Mouse (Mus musculus) kidney, adult 18-20 months (tissue): ENCODE results near the gene Pttg1.
A peak's percentile ranks its signal among the peaks of the same experiment; 100 is the strongest.

Source experiments
- DNase-seq: peaks from one replicate; pipeline ENCODE4 v3.0.0; 2021

Pttg1 gene

DNA sequence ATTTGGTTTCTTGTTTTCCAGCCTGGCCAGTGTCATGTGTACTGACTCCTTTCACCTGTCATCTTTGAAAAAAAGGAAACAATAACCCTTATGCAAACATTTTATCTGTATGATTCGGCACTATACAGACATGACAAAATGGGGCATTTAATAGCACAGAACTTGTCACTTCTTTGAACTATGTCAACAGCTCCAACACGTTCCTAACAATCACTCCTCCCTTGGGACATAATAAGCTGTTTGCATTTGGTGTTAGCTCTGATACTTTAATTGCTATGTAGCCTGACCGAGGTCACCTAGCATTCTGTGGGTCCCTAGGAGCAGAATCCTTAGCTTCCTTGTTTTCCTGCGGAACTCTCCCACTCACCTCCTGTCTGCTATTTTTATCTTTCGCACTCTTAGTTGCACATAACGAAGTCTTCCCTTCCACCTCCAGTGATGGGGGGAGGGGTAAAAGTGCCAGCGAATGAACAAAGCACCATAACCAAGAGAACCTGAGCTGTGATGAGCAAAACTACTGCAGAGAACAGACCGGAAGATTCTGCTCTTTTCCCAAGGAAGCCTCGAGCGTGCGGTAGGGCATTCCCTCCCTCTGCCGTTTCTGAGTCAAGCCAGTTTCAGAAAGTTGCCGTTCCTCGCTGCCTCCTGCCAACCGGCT lies 21.8 kb downstream of the Pttg1 start:
- DNase-seq = no peak

DNA sequence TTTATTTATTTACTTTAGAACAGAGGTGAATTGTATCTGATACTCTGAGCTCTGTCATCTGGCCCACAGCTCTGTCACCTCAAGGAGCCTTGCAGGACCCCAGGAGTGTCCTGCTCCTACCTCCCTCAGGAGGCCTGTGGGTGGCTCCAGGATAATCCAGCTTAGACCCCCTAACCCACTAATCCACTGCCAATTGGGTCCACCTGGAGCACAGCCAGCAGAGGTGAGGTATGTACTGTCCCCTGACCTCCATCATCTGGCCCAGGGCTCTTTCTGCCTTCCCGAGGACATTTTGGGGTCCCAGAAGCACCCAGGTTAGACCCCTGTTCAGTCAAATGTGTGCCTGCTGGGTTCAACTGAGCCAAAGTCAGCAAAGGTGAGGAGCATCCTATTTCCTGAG lies 25.9 kb downstream of the Pttg1 start:
- DNase-seq = no peak

DNA sequence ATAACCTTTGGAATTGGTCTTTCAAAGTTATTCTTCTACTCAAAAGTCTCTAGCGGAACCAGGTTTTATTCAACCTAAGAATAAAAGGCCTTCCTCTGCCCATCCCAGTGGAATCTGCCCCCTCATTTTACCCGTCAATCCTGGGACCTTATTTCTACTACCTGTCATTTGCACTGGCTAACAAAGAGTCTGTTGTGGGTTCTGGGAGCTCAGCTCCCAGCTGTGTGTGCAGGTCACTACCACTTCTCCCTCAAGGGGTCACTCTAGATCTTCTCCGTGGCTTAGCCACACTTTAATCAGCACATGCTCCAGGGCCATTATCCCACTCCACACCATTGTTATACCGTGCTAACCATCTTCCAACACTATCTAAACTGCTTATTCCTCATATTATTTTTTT lies 26.8 kb downstream of the Pttg1 start:
- DNase-seq = peak; percentile 17

DNA sequence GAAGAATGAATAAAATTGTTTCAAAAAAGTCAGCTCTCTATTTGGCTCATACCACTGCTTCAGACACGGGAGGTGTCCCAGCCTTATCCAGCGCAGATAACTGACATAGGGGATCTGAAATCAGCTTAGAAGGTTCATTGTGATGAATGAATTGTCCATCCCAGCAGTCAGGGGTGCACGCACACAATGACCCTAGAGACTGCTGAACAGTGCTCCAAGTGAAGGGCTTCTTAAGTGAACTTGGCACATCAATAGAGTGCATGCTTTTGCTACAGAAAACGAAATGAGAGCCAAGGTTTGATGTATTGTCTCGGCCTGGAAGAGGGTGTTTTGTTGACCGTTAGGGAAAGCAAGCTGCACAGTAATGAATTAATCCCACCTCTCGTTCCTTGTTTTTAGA lies 29.4 kb downstream of the Pttg1 start:
- no peak for DNase-seq

DNA sequence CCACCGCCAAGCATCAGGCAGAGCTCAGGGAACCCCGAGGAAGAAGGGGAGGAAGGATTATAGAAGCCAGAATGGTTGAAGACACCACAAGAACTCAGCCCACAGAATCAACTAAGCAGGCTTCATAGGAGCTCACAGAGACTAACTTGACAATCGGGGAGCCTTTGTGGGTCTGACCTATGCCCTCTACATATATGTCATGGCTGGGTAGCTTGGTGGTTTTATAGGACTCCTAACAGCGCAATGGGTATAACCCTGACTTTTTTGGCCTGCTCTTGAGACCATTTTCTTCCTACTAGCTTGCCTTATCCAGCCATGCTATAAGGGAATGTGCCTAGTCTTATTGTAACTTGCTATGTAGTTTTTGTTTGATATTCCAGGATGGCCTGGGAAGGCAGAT lies 29.8 kb downstream of the Pttg1 start:
- no peak for DNase-seq

DNA sequence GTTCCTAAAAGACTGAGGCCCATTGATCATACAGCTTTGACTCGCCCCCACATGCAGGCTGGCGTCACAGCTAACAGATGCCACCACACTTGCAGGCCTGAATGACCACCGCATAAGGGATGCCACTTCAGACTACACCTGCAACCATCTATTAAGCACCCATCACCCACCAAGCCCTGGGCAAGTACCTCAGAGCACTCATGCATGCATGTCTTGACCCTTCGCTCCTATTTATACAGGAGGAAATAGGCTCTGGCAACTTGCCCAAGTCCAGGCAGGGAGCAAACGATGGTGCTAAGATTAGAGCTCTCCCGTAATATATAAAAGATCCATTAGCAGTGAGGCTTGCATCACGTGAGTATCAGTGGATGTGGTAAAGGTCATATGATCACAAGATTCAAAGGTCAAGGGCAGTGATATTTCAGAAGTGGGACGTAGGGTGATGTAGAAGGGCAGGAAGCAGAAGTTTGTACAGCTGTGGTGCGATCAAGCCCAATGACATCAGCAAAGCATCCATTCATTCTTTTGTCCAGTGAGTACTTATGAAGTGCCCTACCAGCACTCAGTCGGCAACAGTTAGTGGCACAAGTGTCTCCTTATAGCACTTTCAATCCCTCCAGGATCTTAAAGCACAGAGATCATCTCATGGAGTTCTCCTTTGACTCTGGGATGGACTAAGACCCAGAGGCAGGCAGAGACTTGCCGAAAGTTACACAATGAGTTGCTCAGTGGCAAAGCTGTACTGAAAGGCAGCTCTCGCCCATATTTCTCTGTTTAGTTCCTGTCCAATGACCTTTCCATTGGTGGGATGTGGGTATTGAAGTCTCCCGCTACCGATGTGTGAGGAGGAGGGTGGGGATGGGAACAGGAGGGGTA lies 30.7 kb downstream of the Pttg1 start:
- peak; percentile 13 for DNase-seq

DNA sequence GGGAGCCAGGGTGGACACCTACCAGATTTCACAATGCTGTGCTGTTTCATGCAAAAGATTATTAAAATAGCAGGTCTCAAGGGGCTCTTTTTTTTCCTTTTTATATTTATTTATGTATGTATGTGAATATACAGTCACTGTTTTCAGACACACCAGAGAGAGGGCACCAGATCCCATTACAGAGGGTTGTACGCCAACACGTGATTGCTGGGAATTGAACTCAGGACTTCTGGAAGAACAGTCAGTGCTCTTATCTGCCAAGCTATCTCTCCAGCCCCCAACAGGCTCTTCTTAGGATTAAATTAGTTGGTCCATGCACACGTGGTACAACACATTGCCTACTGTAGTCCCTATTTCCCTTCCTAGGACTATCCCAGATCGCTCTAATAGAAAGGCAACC lies 32.7 kb downstream of the Pttg1 start:
- DNase-seq = no peak

DNA sequence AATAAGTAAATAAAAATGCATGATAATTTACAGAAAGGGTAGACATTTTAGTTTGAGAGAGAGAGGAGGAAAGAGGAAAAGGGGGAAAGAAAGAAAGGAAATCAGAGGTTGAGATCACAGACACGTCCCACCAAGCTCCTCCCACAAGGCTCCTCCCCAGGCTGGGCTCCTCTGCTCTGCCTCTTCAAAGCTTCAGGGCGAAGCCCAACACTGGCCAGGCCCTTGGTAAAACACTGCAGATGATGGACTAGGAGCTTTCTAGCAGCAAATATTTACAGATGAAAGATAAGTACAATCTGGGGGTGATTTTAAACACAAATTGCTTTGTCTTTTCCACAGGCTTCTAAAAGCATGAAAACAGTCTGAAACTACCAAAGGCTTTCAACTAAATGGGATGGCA lies 33.3 kb downstream of the Pttg1 start:
- DNase-seq = no peak

DNA sequence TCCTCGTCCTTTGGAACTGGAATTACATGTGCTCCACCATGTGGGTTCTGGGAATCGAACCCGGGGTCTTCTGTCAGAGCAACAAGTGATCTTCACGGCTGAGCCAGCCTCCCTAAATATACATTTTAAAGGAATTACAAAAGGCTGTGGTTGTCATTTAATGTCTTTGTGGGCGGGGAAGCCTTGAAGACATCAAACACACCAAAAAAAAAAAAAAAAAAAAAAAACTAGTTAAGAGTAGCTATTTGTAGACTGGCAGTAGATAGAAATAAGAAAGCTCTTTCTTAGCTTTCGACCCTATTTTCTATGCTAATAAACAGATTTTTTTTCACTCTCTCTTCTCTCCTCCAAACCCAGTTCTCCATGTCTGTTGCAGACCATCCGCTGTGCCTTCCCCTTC lies 36.9 kb downstream of the Pttg1 start:
- no peak for DNase-seq

DNA sequence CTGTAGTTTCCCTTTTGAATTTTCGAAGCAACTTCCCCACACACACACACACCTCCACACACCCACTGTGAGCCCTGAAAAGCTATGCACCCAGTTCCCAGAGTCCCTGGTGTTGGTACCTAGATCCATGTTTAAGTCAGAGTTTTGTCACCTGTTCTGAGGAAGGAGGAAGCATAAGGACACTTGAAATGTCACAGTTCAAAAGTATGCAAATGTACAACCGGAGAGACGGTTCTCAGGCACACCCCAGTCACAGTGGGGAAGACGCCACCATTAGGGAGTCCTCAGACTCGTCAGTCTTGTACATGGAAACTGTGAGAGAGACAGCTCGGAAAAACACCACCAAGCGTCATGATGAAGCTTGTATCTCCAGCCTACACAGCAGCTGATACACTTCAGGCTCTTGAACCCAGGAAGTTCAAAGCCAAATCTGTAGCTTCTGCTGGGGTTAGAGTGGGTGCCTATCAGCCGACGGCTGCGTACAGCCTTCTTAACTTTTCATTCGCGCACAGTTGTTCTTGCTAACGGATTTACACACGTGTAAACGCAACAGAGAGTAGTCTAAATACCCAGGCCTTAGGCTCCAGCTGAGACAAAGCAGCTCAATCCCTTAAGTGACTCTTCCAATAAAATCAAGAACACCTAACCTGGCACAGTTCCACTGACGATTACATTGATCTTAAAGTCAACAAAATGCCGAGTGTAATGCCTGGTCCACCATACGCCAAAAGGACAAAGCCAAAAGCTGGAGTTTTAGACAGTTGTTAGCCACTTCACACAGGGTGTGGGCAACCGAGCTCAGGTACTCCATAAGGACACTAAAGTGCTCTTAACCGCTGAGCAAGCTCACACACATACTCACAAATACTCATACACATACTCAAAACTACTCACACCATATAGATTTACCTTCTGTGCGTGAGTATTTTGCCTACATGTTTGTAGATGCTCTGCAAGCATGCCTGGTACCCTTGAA lies 37.6 kb downstream of the Pttg1 start:
- DNase-seq = peak; percentile 1

DNA sequence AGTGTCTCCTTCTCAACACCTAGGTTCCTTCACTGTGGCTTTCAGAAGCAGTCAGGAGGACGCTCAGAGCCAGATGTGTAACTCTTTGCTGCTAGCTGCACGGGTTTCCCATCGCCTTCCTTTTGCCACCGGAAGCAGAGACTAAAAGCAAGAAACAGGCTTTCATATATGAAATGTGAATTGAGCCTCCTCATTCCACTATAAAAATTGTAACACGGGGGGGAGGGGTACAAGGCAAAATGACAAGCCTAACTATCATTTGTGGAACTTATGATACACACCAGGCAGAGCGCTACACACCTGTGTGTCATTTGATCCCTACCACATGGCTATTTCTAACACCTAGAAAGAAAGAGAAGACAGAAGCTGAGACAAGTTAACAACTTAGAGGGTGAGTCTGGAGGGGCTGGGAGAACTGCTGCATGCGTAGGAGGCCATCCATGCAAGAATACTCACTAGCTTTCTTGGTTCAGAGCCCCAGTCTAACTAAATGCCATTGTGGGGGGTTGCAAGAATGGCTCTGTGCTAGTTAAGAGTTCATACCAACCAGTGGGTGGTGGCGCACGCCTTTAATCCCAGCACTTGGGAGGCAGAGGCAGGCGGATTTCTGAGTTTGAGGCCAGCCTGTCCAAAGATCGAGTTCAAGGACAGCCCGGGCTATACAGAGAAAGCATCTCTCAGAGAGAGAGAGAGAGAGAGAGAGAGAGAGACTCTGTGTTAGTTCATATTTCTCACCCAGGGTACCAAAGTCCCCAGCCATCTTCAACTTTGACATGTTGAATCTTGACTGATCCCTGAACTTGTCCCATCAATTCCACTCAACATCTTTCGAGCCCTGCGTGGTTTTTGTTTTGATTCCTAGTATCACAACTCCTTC lies 38.8 kb downstream of the Pttg1 start:
- peak; percentile 1 for DNase-seq

DNA sequence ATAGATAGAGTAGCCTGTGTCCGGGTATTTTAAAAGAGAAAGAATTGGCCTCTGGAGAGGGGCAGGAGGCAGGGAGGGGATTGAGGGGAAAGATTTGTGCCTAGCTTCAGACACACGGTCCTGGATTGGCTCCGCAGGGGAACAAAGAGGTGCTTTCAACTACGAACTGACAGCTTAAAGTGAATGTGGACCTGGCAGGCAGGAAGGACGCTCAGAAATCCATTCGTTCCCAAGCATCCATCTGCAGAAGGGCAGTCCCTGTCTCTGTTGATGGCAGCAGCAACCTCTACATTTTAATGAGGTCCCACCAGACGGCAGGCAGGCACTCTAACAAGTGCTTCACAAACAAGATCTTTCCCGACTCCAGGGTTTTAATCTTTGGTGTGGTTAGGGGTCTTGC lies 40.3 kb downstream of the Pttg1 start:
- no peak for DNase-seq

DNA sequence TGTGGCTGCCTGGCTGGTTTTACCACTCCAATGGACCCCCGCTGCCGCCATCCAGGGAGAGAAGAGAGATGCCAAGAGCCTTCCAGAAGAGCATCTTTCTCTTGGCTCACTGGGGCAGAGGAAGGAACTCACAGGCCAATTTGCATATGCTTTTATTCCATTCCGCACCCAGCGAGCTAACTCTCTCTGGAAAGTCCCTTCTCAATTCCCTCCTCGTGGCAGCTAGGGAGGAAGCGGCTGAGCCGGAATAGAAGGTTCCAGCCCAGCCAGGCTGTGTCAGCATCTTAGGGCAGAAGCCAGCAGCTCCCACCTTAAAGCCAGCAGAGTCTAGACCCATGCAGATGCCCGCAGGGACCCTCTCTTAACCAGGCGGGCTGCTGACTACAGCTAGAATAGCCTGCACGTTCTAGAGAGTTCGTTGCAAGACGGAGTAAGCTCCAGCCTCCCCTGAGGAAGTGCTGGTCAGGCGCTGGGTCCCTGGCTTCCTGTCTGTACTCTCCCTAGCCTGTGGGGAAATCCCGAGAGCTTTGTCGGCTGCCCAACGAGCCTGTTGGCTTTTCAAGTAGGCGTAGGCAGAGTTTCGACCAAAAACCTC lies 40.9 kb downstream of the Pttg1 start:
- peak; percentile 70 for DNase-seq

DNA sequence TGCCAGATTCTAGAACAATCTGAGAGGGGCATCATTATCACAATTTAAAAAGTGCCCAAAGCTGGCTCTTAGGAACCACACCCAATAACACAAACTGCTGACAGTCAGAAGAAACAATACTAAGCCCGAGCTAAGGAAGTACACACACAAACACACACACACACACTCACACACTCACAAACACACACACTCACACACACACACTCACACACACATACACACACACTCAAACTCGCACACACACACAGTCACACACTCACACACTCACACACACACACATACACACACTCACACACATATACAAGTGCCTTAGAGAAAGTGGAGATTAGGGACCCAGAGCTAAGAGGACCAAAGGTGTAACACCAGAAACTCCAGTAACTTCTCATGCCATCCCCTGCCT lies 42.5 kb downstream of the Pttg1 start:
- DNase-seq = no peak

DNA sequence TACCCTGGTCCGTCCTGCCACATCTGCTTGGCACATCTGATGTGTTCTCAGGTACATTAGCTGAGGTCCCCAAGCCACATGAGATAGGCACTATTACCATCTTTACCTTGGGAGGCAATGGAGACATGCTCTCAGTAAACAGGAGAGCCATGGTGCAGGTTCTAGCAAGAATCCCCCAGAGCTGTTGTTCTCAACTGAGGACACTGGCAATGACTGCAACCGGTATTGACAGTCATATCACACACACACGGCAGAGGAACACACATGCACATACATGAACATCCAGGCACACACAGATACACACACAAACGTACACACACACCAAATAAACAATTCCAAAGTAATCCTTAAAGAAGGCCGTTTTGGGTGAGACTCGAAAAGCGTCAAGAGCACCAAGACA lies 45.1 kb downstream of the Pttg1 start:
- no peak for DNase-seq

DNA sequence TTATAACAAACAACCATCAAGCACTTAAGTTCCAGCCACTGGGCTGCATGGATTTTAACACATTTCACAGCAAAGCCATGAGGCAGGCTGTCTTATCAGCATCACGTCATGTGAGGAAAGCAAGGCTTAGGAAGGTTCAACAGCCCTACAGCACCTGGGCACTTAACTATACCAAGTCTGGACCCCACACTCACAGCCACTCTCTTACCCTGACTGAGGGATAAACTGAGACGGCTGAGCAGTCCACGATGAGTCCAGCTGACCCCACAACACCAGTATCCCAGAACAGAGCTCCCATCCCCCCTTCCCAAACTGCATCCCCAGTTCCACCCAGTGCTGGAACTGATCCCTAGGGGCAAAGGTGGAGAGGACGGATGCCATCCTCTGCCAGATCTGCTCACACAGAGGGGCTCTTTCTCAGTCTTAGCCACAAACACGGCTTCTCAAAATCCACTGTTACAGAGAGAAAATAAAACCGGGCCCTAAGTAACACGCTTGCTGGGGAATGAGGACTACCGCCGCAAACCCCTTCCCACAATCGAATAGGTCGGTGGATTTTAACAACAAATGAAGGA lies 46.1 kb downstream of the Pttg1 start:
- no peak for DNase-seq

DNA sequence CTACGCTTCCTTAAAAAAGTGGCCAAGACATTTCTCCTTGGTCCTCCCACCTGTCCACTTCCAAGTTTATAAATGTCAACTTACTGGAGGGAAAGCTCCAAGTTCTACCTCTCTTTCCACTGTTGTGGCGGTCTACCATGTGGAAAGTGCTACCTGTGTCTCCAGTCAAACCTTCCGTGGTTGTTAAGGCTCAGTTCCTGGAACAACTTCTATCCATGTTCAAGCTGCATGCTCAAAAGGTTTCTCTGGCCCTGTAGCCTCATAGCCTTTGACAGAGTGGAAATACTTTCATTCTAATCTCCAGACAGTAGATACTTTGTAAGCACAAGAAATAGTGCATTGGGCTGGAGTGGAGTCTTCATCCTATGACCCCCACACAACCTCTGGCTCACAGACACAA lies 46.6 kb downstream of the Pttg1 start:
- no peak for DNase-seq

DNA sequence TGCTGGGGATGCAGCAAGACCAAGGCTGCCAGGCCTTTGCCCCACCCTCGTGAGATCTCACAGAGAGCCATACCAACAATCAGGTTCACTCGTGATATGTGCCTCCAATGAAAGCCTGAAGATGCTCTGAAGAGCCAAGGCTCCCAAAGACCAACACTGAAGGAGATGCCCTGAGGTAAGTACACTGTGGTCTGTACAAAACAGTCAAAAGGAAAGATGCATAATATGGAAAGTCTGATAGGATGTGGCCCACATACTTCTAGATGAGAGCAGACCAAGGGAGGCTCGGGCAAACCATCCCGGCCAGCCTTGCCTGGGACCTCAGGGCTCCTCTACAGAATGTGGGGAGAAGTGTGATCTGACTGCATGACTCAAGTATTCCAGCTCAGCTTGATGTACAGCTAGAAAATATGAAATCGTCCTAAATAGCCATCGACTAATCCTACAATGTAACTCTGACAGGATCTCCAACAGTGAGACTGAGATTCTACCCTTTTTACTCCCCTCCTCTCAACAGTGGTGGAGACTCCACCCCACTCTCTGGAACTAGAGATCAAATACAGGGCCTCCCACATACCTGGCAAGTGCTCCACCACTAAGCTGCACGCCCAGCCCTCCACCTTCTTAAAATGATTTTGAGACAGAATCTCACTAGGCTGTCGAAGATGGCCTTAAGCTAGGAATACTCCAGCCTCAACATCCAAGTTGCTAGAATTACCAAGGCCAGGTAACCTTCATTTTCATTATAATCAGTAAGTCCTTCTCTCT lies 48.8 kb downstream of the Pttg1 start:
- no peak for DNase-seq

DNA sequence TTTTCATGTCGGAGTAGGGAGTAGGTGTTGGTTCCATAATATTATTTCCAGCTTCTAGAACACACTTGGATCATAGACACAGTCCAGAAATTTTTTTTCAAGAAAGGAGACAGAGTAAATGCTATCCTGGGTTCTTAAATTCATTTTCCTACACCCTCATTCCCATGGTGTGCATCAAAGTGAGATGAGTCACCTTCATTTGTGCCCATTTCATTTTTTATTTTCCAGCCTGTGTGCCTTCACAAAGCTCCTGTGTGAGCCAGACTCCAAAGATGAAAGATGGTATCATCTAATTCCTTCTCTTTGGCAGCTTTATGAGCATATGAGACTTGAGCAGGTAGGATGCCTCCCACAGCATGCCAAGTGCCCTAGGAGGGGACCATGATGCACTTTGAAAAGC lies 49.5 kb downstream of the Pttg1 start:
- DNase-seq = no peak

DNA sequence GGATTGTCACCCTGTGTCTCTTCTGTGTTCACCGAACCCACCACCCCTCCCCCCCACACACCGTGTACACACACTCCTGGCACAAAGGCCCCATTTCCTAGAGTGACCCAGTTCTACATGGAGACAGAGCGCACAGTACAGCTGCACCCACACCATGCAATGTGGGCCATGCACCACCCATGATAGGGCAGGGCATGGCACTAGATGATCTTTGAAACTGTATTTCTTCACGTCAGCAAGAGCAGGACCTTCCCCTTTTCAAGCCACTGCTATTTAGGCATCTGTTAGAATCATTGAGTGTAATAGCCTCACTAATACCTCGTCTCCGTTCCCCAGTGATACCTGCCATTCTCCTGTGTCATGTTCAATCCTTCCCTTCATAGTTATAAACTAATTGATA lies 51.1 kb downstream of the Pttg1 start:
- no peak for DNase-seq

DNA sequence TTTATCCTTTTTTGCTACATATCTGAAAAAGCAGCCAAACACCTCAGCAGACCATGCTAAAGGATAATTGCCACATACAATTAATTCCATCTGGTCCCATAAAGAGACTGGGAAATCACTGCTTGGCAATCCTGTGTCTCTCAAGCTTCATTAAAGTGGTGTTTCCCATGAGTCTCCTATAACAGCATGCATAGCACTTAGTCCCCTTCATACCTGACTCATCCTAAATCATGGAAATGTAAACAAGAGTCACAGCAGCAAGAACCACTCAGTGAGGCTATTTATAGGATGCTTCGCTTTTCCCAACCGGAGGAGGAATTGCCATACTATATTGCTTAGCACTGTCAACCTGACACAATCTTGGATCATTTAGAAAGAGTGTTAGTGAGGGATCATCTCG lies 52.7 kb downstream of the Pttg1 start:
- no peak for DNase-seq
